Mouse (Mus musculus): ENCODE measurements at regions not wholly inside any gene's neighbourhood (a gene's known extent, or its start where the extent isn't known, plus 50 kb on each side); places are given as distances from the start of the nearest gene placed in this dataset.
"Not testable (repeated sequence)": the region's sequence is repeated elsewhere in the genome, so short reads cannot be mapped to it uniquely, and the experiment has no call there.

DNA sequence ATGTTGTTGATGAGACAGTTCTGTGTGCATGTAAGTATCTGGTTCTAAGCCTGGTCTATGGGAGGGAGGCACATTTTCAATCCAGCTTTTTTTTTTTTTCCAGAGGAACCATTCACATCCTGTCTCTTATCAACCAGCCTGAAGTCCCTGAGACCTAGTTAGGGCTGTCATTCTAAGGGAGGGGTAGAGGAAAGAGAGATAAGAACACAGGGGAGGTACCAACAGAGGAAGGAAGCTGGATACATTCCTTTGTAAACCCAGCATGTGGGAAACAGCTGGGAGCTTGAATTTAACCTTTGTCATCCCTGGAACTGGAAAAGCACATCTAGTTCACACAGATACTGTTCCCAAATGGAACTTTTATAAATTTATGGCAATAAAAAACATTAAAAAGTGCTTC, 351.0 kb upstream of the Adamts5 start:
- intact Hi-C loops (cut with DNase I) = no loop called here
- no peak for DNase-seq

DNA sequence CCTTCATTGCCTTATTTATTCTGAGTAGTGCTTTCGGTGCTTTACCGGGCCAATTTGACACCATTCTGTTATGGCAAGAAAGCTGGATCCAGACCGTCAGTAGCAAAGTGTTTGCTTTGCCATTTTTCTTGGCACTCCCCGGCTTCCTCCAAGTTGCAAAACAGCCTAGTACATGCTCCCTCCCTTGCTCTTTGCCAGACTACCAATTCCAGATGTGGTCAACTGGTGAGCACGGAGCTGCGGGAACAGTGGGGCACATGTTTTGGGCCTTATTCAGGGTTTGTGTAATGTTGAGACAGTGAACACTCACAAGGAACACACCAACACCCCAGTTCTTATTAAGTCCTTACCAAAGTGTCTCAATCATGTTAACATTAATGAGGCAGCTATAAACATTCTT, 348.4 kb upstream of the Adamts5 start:
- DNase-seq = no peak
- intact Hi-C loops (cut with DNase I) = no loop called here

DNA sequence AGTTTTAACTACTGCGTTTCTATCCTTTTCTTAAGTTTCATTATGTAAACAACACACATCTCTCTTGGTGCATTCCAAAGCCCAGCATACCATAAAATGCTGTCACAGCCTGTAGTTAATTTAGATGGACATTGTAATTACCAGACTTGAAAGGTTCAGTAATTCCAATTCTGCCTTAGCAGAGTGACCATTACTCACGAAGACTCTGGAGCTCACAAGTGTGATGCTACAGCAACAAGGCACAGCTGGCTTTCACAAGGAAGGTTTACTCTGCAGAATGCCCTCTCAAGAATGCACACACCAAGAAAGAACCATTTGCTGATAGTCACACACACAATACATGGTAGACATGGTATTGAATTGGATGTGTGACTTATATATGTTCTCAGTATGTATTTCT, 342.6 kb upstream of the Adamts5 start:
- intact Hi-C loops (cut with DNase I) = no loop called here
- no peak for DNase-seq

DNA sequence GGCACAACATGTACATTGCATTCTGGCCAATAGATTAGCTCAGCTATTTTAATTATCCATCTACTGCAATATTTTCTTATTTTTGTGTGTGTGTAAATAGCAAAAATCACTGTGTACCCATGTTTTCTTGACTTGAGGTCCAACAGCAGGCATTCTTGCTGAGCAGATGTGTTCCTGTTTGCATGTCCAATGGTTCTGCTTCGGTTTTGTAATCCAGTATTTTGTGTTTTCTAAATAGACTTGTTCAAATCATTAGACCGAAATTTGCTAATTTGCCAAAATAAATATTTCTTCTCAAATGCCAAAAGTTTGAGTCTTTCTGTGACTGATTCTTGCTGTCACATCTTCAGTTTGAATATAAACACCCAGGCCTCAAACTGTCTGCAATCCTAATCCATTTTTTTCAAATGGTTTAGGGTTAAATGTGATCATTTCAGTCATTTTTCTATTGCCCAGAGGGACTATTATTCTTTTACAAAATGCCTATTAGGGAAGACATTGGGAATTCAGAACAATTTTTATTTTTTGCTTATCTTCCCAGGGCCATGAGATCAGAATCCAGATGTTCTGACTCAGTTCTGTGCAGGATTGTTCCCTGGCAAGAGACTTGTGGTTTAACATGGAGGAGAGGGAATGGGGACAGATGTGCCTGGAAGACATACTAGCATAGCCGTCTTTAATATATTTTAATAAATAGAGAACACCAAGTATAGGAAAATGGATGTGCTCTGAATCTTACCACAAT, 341.3 kb upstream of the Adamts5 start:
- intact Hi-C loops (cut with DNase I) = no loop called here
- DNase-seq = no peak

DNA sequence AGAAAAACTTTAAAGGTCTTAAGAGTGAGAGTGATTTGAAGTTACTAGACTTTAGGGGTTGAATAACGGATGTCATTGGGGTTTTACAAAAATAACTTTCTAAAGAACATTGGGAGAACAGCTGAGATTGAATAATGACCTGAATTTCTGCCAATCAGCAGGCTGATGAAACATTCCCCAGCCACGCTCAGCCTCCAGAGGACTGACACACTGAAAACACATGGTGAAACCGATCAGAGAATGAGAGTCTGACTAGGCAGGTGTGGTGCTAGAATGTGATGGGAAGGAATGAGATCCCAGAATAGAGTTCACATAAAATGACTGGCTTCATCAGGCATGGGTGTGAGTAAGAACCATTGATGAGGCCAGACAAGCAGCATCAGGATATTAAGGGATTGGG, 321.4 kb upstream of the Adamts5 start:
- intact Hi-C loops (cut with DNase I) = no loop called here
- DNase-seq = no peak

DNA sequence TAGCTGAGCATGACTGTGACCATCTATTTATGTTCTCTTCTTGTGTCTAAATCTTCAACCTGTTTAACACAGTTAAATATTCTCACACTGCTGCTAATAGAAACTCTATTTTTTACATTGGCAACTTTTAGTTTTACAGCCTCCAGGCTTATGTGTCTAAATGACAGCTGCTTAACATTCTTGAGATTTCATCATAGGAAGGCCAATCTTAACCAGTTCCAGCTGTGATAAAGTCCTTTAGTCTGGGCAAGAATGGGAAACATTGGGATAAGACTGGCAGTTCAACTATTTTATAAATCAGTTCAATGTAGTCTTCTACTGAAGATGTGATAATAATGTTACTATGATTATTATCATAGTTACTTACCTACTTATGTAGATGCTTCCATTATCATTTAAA, 308.9 kb upstream of the Adamts5 start:
- intact Hi-C loops (cut with DNase I) = no loop called here
- DNase-seq = no peak

DNA sequence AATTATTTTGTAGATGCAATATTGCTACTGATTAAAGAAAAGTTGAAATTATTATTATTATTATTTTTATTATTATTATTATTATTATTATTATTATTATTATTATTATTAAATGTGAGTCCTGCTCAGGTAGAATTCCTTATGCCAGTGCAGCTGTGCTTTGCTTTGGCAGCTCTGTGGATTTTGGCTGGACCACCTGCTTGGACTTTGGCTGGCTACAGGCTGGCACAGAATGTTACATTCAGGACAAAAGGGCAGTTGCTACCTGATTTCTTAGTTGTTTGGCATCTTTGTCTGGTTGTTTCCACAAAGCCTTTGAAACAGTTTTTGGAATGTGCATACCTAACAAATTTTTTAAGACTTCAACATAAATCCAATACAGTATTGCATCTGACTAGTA, 307.7 kb upstream of the Adamts5 start:
- no peak for DNase-seq
- intact Hi-C loops (cut with DNase I) = no loop called here

DNA sequence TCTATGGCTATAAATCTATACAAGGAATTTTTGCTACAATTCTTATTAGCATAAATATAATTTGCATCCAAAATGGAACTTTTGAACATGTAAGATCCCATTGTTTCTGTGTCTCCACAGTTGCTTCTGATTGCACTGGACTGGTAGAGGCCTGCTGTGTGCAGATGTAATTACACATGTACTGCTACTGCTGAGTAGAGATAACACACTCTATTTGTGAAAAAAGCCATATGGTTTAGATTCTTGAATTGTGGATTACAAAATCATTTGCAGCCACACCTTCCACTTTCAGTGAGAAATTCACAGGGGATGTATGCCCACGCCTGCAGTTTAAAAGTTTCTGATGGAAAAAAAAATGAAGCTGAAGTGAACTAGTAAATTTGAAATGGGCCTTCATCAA, 288.2 kb upstream of the Adamts5 start:
- intact Hi-C loops (cut with DNase I) = no loop called here
- no peak for DNase-seq

DNA sequence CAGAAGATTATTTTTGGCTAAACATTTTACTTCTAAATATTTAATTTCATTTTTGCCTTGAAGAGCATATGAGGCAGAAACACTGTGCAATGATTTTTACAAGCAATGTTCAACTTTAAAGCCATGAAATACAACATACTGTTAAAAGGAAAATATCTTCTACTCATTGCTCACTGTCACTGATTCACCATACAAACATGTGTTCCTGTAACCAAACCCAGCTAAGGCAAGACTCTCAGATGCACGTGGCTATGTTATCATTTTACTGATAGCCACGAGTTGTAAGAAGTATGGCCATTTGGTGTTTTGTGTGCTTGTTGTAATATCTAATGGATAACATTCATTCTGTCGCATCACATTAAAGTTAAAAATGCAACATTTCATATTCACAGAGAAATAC, 287.3 kb upstream of the Adamts5 start:
- DNase-seq = no peak
- intact Hi-C loops (cut with DNase I) = no loop called here

DNA sequence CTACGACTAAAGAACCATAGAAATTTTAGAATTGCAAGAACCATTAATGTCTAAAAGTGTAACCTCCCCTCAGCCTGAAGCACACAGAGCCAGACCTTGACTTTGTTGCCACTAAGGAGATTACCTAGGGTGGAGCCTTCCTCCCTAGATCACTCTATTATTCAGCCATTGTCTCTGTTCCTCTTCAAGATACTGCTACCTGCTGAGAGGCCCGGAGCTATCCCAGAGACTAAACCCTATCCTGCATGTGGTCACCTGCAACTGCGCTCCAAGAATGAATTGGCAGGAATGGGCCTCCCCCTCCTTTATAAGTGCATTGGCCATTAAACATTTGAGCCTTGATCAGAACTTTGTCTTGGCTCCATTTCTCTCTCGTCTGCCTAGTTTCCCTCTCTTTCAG, 286.0 kb upstream of the Adamts5 start:
- intact Hi-C loops (cut with DNase I); DNase-seq: not testable (repeated sequence)

DNA sequence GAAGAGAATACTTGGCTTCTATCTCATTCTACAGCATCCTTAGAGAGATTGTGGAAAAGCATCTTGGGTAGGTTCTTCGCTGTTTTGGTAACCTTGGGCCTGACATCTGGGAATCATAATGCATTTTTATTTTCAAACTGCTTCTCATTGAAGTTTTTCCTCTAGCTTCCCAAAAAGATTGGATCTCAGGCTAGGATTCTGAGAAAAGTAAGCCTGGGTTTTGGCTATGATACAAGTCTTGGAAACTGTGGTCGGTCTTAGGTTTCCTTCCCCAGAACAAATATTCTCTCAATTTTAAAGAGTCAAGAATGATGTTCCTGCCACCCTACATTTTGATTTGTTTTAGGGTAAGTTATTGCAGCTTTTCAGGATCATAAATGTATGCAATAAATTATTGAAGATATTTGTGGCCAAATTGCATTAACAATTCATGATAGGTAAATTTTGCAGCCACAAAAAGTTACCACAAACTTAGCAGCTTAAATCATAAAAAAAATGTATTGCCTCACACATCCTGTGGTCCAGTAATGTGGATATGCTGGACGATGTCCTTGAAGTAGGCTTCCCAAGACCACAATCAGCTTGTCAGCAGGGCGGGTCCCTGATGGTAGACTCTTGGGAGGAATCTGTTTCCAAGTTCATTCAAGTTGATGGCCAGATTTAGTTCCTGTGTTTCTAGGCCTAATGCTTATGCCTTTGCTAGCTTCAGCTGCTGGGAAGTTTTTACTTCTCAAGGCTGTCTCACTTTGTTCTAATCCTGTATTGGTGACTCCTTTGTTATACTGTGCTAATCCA, 257.6 kb upstream of the Adamts5 start:
- intact Hi-C loops (cut with DNase I) = no loop called here
- no peak for DNase-seq

DNA sequence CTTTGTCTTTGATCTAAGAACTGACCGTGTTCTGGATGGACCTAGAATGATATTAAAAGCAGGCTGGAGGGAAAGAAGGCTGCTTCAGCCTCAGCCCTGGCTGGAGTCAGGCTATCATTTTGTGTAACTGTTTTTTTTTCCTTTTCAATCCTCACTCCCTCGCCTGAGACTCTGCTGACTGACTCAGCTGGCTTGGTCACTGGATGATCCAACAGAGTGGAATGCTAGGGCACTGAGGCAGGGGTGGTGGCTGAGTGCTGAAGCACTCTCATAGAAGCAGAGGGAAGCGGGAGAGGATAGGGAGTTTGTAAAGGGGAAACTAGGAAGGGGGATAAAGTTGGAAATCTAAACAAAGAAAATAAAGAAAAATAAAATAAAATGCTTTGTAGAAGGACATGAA, 236.5 kb upstream of the Adamts5 start:
- intact Hi-C loops (cut with DNase I) = no loop called here
- DNase-seq = no peak

DNA sequence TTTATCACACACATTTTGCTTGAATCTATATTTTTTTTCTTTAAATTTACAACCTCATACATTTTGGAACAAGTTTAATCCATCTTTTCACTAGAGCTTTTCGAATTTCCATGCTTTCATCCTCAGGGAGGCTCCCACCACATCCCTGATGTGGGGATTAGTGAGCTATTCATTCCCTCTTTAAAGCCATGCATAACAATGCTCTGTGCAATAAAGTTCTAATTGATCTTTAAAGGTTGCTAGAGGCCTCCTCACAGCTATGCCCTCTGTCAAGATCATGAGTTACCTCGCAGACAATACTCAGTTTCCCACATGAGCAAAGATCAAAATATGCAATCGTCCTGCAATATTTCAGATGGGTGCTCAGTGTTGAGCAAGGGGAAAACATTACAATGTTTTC, 234.5 kb upstream of the Adamts5 start:
- DNase-seq = no peak
- intact Hi-C loops (cut with DNase I) = no loop called here

DNA sequence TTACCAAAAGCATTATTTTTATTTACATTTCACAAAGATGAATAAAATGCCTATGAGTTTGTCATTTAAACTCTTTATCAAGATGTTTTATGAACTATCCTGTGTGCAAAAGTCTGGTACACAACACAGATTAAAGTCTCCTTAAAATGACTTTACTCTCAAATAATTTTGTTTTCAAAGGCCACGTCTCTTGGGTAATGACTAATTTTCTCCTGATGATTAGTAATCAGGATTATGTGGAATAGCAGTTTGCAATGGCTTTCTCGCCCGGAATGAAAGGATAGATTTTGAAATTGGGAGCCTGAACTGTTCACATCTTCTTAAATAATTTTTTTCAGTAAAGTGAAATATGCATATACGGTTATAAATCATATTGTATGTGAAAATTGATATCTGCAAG, 225.8 kb upstream of the Adamts5 start:
- no peak for DNase-seq
- intact Hi-C loops (cut with DNase I) = no loop called here

DNA sequence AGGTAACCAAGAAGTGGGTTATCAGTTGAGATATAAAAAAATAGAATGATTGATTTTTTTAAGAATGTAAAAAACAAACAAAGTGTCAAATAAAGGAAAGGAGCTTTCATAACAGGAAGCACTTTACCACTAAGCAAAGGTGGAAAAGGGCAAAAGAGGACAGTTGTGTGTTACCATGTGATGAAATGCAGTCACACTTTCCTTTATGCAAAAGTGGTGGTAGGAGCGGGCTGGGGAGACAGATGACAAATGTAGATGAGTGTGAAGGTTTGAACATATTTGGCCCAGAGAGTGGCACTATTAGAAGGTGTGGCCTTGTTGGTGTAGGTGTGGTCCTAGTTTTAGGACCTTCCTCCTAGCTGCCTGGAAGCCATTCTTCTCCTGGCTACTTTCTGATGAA, 222.6 kb upstream of the Adamts5 start:
- no peak for DNase-seq

DNA sequence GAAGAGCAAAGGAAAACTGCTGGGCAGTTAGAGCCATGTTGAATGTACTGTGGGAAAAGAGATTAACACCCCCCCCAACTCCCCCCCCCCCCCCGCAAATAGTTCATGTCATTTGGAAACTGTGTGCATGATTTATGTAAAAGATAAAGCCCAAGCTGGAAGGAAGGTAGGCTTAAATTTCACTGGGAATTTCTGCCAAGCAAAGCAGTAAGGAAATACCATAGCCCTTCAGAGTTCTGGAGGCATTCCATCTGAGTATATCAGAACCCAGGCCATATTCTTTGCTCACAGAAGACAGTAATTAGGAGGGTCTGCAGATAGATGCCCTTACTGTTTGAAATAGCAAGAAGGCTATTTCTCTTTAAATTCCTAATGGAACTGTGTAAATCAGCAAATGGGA, 221.3 kb upstream of the Adamts5 start:
- DNase-seq = no peak
- intact Hi-C loops (cut with DNase I) = no loop called here

More for the DNA sequence above, 222.6 kb upstream of the Adamts5 start:
- intact Hi-C loops (cut with DNase I) = no loop called here

DNA sequence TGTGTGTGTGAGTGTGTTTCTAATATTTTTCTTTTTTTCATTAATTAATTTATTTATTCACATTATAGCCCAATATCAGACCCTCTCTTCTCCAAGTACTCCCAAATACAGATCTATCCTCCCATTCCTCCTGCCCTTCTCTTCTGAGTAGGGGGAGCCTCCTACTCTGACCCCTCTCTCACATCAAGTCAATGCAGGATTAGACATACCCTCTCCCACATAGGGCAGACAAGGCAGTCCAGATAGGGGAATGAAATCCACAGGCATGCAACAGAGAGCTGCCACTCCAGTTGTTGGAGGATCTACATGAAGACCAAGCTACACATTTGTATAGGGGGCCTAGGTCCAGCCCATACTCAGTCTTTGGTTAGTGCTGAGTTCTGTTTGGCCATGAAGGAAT, 216.3 kb upstream of the Adamts5 start:
- DNase-seq = no peak
- intact Hi-C loops (cut with DNase I) = no loop called here

DNA sequence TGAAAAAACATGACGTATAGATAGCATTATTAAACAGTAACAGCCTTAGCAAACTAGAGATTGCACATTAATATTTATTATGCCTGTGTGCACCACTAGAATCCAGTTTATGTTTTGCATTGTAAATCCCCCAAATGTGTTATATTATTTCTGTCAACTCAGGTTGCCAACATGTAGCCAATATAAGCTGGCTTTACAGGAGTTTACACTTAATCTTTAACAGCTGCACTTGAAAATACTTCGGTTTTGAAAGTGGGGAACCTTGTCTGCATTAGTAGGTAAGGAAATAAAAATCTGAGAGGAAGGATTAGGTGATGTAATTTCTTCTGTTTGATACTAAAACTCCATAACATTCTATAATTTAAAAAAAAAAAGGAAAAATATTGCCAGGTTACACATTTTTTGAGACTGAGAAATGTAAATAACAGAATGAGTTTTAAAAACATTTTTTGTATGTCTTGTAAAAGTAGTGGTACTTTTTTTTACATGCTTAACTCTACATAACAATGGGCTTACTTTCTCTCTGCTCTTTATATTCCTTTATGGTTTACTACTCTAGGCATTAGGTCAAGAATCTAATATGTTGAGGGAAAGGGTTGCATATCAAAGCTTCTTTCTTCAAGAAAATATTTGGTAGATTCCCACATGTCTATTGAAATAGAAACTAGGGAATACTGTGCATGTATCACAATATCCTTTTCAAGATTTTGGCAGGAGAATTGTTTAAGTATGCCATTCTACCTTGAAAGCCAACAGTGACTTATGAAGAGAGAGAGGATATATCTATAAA, 214.2 kb upstream of the Adamts5 start:
- intact Hi-C loops (cut with DNase I) = no loop called here
- DNase-seq = no peak

DNA sequence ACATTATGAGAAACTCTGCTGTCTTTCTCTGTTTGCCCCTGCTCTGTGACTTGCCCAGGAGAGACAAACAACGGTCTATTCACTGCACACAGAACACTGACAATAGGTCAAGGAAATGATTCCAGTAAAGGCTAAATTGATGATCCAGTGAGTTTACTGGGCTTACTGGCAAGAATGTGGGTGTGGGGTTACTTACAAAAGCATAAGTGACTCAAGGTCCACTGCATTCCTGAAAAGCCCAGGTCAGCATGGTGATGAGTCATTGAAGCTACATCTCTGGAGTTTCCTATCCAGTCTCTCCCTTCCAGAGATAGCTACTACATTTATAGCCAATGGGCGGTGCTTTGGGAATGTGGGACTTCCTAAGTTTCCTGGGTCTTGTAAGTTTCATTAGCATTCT, 192.8 kb upstream of the Adamts5 start:
- intact Hi-C loops (cut with DNase I) = no loop called here
- no peak for DNase-seq

DNA sequence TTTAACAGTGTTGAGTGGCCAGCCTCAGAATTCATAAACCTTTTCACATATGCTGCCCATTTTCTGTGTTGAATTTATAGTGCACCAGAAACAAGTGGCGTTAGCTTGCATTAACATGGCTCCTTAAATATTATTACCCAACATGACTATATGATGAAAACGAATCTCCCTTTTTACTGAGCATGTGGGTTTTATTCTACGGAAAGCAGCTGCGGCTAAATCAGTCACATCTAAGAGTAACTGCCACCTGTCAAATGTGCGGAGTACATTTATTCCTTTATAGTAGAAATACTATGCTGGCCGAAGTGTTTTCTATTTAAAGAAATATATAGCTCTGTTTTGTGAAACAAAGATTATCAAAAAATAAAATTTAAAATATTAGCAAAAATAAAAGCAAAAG, 188.5 kb upstream of the Adamts5 start:
- intact Hi-C loops (cut with DNase I) = no loop called here
- no peak for DNase-seq

DNA sequence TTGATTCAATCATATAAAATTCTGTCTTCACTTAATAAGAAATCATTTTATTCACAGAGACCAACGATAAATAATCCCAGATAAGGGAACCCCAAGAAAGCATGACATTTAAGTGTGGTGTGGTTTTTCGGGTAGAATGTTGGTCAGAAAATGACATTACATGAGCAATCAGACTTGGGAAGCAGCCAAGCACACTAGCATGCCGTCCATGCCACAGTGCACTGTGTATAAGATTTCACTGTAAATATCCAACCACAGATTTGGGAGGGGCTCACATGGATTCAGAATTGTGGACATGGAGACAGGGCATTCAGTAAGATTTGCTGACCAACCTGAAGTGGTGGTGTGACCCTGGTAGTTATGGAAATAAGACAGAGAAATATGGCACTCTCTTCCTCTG, 185.8 kb upstream of the Adamts5 start:
- no peak for DNase-seq
- intact Hi-C loops (cut with DNase I) = no loop called here

All from left cerebral cortex, postnatal 4 days (tissue).